Mouse (Mus musculus) cortical plate, adult 2 months (tissue): ENCODE data around the gene Tas2r123.

Source experiments
- CTCF ChIP-seq: fragments of 200-500 bp; IDR thresholded peaks from 2 replicates; pipeline ENCODE4 v1.5.1; 2011; ENCODE audit warnings: mild to moderate bottlenecking, control low read depth, low read length; ENCODE audit not compliant: insufficient read depth; ENCODE audit errors: extremely low read depth
- POLR2A ChIP-seq: fragments of 200-500 bp; IDR thresholded peaks from 2 replicates; pipeline ENCODE4 v1.6.1; 2011; ENCODE audit warnings: mild to moderate bottlenecking, low read length, control low read depth; ENCODE audit not compliant: insufficient read depth; ENCODE audit errors: extremely low read depth

GRCm38 (mm10) chr6:132846842-132847241 lies at the start of gene Tas2r123:
- TF ChIP-seq POLR2A: no peak
- no peak for TF ChIP-seq CTCF
